Mouse (Mus musculus): Measurements from ENCODE around the gene Lemd2. TPM values are rescaled to one million over a fixed set of nuclear protein-coding genes. Genes with fewer than 3 reads are reported as not detected.

Gene Lemd2
- polyA plus RNA-seq, 1 experiment from 2014 or later: 30.0 TPM

- H3K4me1 ChIP-seq (replicated peaks): peaks cover 12% of the 10 kb centered on the region
- 74% methylated on average over 4 of the region's 4 CpGs for WGBS
- DNase-seq (ENCODE audit: low spot score): no peak
- H3K4me3 ChIP-seq: no peak overlapping the region
- no peaks in the 10 kb centered on the region for H3K27me3 ChIP-seq (ENCODE audit: insufficient read depth, poor library complexity, severe bottlenecking)
- H3K27ac ChIP-seq: no peak overlapping the region
- H3K9me3 ChIP-seq: no peaks in the 10 kb centered on the region
- H3K36me3 ChIP-seq: no peaks in the 10 kb centered on the region
Measured at GRCm38 (mm10) chr17:27160905-27161304, 43.4 kb downstream of the Lemd2 start.

- no peak for DNase-seq (ENCODE audit: low spot score)
- 74% methylated on average over 7 of the region's 7 CpGs for WGBS
- Histone ChIP-seq H3K27ac (no peak overlapping the region), H3K9me3 (no peaks in the 10 kb centered on the region), H3K4me3 (no peak overlapping the region), H3K4me1 (replicated peaks) (peaks cover 14% of the 10 kb centered on the region), H3K36me3 (no peaks in the 10 kb centered on the region), H3K27me3 (ENCODE audit: insufficient read depth, poor library complexity, severe bottlenecking) (no peaks in the 10 kb centered on the region)
Measured at GRCm38 (mm10) chr17:27159169-27159568, 45.1 kb downstream of the Lemd2 start.

- Histone ChIP-seq H3K4me1 (replicated peaks) (peaks cover 21% of the 10 kb centered on the region), H3K9me3 (no peaks in the 10 kb centered on the region), H3K4me3 (no peak overlapping the region), H3K27me3 (ENCODE audit: insufficient read depth, poor library complexity, severe bottlenecking) (no peaks in the 10 kb centered on the region), H3K27ac (no peak overlapping the region), H3K36me3 (no peaks in the 10 kb centered on the region)
- WGBS: 80% methylated on average over 6 of the region's 6 CpGs
- no peak for DNase-seq (ENCODE audit: low spot score)
Measured at GRCm38 (mm10) chr17:27158439-27158838, 45.8 kb downstream of the Lemd2 start.

DNA sequence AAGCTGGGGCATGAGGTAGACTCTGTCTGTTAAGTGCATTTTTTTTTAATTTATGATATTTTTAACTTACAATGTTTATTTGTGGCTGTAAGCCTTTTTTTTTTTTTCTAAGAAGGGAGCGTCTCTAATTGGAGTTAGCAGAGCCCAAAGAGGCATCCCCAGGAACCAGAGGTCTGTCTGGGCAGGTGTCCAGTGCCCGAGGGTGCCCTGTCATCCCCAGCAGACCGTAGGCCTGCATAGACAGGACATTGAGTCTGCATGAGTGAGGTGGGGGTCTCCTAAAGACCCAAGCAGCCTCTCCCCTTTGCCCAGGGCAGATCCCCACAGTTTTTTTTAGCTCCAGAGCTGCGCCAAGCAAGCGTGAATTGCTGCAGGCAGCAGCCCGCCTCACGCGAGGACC, 48.5 kb downstream of the Lemd2 start:
- no peak for DNase-seq (ENCODE audit: low spot score)
- no peak overlapping the region for H3K4me3 ChIP-seq
- H3K9me3 ChIP-seq: no peaks in the 10 kb centered on the region
- peaks cover 42% of the 10 kb centered on the region for H3K4me1 ChIP-seq (replicated peaks)
- no peaks in the 10 kb centered on the region for H3K36me3 ChIP-seq
- H3K27me3 ChIP-seq (ENCODE audit: insufficient read depth, poor library complexity, severe bottlenecking): no peaks in the 10 kb centered on the region
- peak overlapping the region; percentile 1; the same call in 1 of the 2 replicates for H3K27ac ChIP-seq
- 81% methylated on average over 8 of the region's 8 CpGs for WGBS

DNA sequence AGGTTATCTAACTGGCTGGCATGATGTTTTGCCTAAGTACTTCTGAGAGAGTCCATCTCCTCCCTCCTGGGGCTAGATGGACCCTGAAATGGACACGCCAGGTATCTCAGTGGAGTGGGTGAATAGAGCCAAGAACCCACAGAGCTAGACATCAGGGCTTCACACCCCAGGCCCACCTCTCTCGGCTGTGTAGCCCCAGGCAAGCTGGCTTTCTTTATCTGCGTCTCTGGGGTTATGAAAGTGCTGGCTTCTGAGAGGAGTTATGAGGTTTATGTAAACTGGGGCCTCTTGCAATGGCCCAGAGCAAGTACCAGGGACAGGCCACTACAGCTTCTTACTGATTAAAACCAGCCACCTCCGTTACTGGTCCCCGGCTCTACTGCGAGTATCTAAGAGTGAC, 49.4 kb downstream of the Lemd2 start:
- H3K36me3 ChIP-seq: no peaks in the 10 kb centered on the region
- H3K4me1 ChIP-seq (replicated peaks): peaks cover 48% of the 10 kb centered on the region
- DNase-seq (ENCODE audit: low spot score): no peak
- no peaks in the 10 kb centered on the region for H3K9me3 ChIP-seq
- H3K27ac ChIP-seq: no peak overlapping the region
- WGBS: 87% methylated on average over 6 of the region's 6 CpGs
- no peaks in the 10 kb centered on the region for H3K27me3 ChIP-seq (ENCODE audit: insufficient read depth, poor library complexity, severe bottlenecking)
- no peak overlapping the region for H3K4me3 ChIP-seq

DNA sequence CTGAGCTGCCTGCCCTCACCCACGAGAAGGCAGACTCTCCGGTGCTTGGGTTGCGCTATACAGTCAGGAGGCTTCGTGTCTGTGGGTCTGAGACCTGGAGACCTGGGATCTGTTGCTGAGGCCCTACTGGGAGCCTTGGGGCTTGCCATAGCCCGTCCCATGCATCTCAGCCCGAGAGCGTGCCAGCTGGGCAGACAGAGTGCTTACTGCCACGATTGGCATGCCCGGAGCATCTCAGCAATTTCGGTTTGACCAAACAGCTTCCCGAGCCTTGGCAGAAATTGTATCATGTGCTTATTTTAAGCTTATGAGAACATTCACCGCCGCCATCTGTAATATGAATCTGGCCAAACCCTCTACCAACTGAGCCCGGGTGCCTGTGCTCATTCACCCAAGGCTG, 50.0 kb downstream of the Lemd2 start:
- WGBS: 90% methylated on average over 14 of the region's 14 CpGs
- Histone ChIP-seq H3K36me3 (no peaks in the 10 kb centered on the region), H3K9me3 (no peaks in the 10 kb centered on the region), H3K27ac (peak overlapping the region; percentile 62; the same call in 1 of the 2 replicates), H3K27me3 (ENCODE audit: insufficient read depth, poor library complexity, severe bottlenecking) (no peaks in the 10 kb centered on the region), H3K4me3 (no peak overlapping the region), H3K4me1 (replicated peaks) (peaks cover 54% of the 10 kb centered on the region)
- no peak for DNase-seq (ENCODE audit: low spot score)

DNA sequence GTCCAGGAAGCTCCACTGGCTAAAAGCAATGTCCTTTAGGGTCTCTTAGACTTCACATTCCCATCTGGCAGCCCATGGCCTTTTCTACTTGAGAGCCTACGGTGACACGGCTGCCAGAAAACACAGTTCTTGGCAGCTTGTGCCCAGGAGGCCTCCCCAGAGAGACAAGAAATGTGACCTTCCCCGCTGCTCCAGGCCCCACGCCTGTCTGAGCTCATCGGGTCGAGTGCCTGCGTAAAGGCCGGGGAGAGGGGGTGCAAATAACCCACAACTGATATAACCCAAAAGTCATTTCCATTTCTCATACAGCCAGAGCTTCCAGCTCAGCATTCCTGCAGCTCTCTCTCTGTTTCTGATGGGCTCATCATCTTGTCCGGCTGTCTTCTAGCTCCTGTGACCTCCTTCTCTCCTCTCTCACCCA, 50.5 kb downstream of the Lemd2 start:
- WGBS: 61% methylated on average over 9 of the region's 9 CpGs
- Histone ChIP-seq H3K4me3 (no peak overlapping the region), H3K27ac (peak overlapping the region; percentile 62), H3K9me3 (no peaks in the 10 kb centered on the region), H3K27me3 (ENCODE audit: insufficient read depth, poor library complexity, severe bottlenecking) (no peaks in the 10 kb centered on the region), H3K36me3 (no peaks in the 10 kb centered on the region), H3K4me1 (replicated peaks) (peaks cover 59% of the 10 kb centered on the region)
- no peak for DNase-seq (ENCODE audit: low spot score)

- no peaks in the 10 kb centered on the region for H3K36me3 ChIP-seq
- H3K27ac ChIP-seq: peak overlapping the region; percentile 62
- peaks cover 65% of the 10 kb centered on the region for H3K4me1 ChIP-seq (replicated peaks)
- 63% methylated on average over 8 of the region's 8 CpGs for WGBS
- no peaks in the 10 kb centered on the region for H3K27me3 ChIP-seq (ENCODE audit: insufficient read depth, poor library complexity, severe bottlenecking)
- no peak overlapping the region for H3K4me3 ChIP-seq
- H3K9me3 ChIP-seq: no peaks in the 10 kb centered on the region
- DNase-seq (ENCODE audit: low spot score): no peak
Measured at GRCm38 (mm10) chr17:27152976-27153723, 51.1 kb downstream of the Lemd2 start.

DNA sequence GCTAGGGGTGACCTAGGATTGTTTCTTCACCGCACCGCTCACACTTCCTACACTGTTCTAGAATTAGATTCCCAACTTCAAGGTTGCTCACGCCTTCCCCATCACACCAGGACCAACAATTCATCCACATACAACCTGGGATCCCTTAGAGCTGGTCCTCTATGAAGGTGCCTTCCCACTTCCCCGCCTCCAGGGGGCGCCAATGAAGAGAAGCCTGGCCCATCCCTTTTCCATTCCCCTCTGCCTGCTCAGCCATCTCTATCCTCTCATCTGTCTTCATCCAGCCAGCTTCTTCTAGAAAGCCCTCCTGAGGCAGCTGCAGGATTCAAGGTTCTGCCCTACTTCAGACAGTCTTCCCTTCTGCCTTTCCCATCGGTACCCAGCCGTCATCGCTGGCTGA, 52.9 kb downstream of the Lemd2 start:
- H3K36me3 ChIP-seq: no peaks in the 10 kb centered on the region
- H3K4me1 ChIP-seq (replicated peaks): peaks cover 68% of the 10 kb centered on the region
- H3K4me3 ChIP-seq: no peak overlapping the region
- WGBS: 73% methylated on average over 8 of the region's 8 CpGs
- no peaks in the 10 kb centered on the region for H3K9me3 ChIP-seq
- H3K27me3 ChIP-seq (ENCODE audit: insufficient read depth, poor library complexity, severe bottlenecking): no peaks in the 10 kb centered on the region
- no peak for DNase-seq (ENCODE audit: low spot score)
- H3K27ac ChIP-seq: 0 out of 2 replicates have a peak overlapping the region, but pooled peaks have one; percentile 45

- Histone ChIP-seq H3K27ac (peak overlapping the region; percentile 45; the same call in 1 of the 2 replicates), H3K27me3 (ENCODE audit: insufficient read depth, poor library complexity, severe bottlenecking) (peaks cover 4% of the 10 kb centered on the region; the same call in 1 of the 2 replicates), H3K4me1 (replicated peaks) (peaks cover 68% of the 10 kb centered on the region), H3K36me3 (no peaks in the 10 kb centered on the region), H3K9me3 (no peaks in the 10 kb centered on the region), H3K4me3 (no peak overlapping the region)
- no peak for DNase-seq (ENCODE audit: low spot score)
- WGBS: 76% methylated on average over 7 of the region's 7 CpGs
Measured at GRCm38 (mm10) chr17:27150871-27151270, 53.4 kb downstream of the Lemd2 start.

- DNase-seq (ENCODE audit: low spot score): no peak
- Histone ChIP-seq H3K36me3 (no peaks in the 10 kb centered on the region), H3K4me1 (replicated peaks) (peaks cover 67% of the 10 kb centered on the region), H3K9me3 (no peaks in the 10 kb centered on the region), H3K4me3 (no peak overlapping the region), H3K27ac (no peak overlapping the region), H3K27me3 (ENCODE audit: insufficient read depth, poor library complexity, severe bottlenecking) (peaks cover 13% of the 10 kb centered on the region)
- WGBS: 48% methylated on average over 8 of the region's 8 CpGs
Measured at GRCm38 (mm10) chr17:27146323-27146923, 57.8 kb downstream of the Lemd2 start.

DNA sequence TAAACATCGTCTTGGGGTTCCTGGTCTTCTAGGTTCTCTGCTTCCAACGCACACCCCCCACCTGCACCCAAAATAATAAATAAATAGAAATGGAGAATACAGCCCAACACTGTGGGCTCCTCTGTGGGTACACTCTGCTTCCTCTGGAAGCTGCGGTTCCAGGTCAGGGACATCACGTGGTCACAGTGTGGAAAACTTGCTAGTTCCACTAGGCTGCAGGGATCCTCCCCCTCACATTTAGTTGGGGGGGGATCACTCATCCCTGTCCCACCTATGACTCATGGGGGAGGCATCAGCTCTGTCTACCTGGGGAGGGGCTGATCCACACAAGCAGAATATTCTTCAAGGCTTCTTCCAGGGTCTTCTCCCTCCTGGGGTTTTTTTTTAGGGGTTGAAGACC, 60.1 kb downstream of the Lemd2 start:
- Histone ChIP-seq H3K27ac (peak overlapping the region; percentile 23; the same call in 1 of the 2 replicates), H3K4me3 (no peak overlapping the region), H3K36me3 (no peaks in the 10 kb centered on the region), H3K4me1 (replicated peaks) (peaks cover 68% of the 10 kb centered on the region), H3K9me3 (no peaks in the 10 kb centered on the region), H3K27me3 (ENCODE audit: insufficient read depth, poor library complexity, severe bottlenecking) (peaks cover 13% of the 10 kb centered on the region)
- WGBS: 73% methylated on average over 4 of the region's 4 CpGs
- DNase-seq (ENCODE audit: low spot score): no peak

- WGBS: 53% methylated on average over 10 of the region's 10 CpGs
Measured at GRCm38 (mm10) chr17:27141971-27142450, 62.3 kb downstream of the Lemd2 start.

More at GRCm38 (mm10) chr17:27141971-27142450, 62.3 kb downstream of the Lemd2 start:
- Histone ChIP-seq H3K36me3 (no peaks in the 10 kb centered on the region), H3K4me1 (replicated peaks) (peaks cover 65% of the 10 kb centered on the region), H3K27me3 (ENCODE audit: insufficient read depth, poor library complexity, severe bottlenecking) (peaks cover 13% of the 10 kb centered on the region), H3K4me3 (no peak overlapping the region), H3K27ac (no peak overlapping the region), H3K9me3 (no peaks in the 10 kb centered on the region)
- DNase-seq (ENCODE audit: low spot score): no peak

Data from hindbrain, embryonic 10.5 days (tissue).